Mouse (Mus musculus): ENCODE data around the gene Lin7b. TPM values are rescaled to one million over a fixed set of nuclear protein-coding genes. Genes with fewer than 3 reads are reported as not detected.
A peak's percentile ranks its signal among the peaks of the same experiment; 100 is the strongest.
"Not testable (repeated sequence)": the region's sequence is repeated elsewhere in the genome, so short reads cannot be mapped to it uniquely, and the experiment has no call there.

Gene Lin7b
- polyA plus RNA-seq, 1 experiment from 2014 or later = 3.0 TPM

- Histone ChIP-seq H3K4me1 (replicated peaks; ENCODE audit: control insufficient read depth, insufficient read depth, low read length) (peaks cover 19% of the 10 kb centered on the region), H3K4me2 (ENCODE audit: low read length) (no peak overlapping the region), H3K27ac (ENCODE audit: low read depth) (no peak overlapping the region), H3K9me3 (ENCODE audit: control insufficient read depth, low read length) (no peaks in the 10 kb centered on the region), H3K36me3 (ENCODE audit: control insufficient read depth, insufficient read depth, low read length) (no peaks in the 10 kb centered on the region), H3K27me3 (replicated peaks; ENCODE audit: control insufficient read depth, insufficient read depth, low read length) (peaks cover 62% of the 10 kb centered on the region), H3K4me3 (ENCODE audit: low read depth, low read length) (no peak overlapping the region), H3K9ac (ENCODE audit: low read length) (no peak overlapping the region)
- ATAC-seq (replicated peaks; ENCODE audit: low FRiP score, low TSS enrichment, low read depth) (no peak), DNase-seq (ENCODE audit: low spot score) (no peak)
- WGBS = 71% methylated on average over 2 of the region's 2 CpGs
These were observed 6.4 kb downstream of the Lin7b start for GRCm38 (mm10) chr7:45363983-45364382.

- WGBS = 5% methylated on average over 13 of the region's 13 CpGs
- Histone ChIP-seq H3K27ac (ENCODE audit: low read depth) (no peak overlapping the region), H3K4me2 (ENCODE audit: low read length) (no peak overlapping the region), H3K27me3 (replicated peaks; ENCODE audit: control insufficient read depth, insufficient read depth, low read length) (peaks cover 55% of the 10 kb centered on the region), H3K4me3 (ENCODE audit: low read depth, low read length) (no peak overlapping the region), H3K9me3 (ENCODE audit: control insufficient read depth, low read length) (no peaks in the 10 kb centered on the region), H3K36me3 (ENCODE audit: control insufficient read depth, insufficient read depth, low read length) (no peaks in the 10 kb centered on the region), H3K9ac (ENCODE audit: low read length) (no peak overlapping the region), H3K4me1 (replicated peaks; ENCODE audit: control insufficient read depth, insufficient read depth, low read length) (peaks cover 19% of the 10 kb centered on the region)
- ATAC-seq (replicated peaks; ENCODE audit: low FRiP score, low TSS enrichment, low read depth) = no peak
- peak; percentile 61 for DNase-seq (ENCODE audit: low spot score)
These were observed 7.6 kb downstream of the Lin7b start for GRCm38 (mm10) chr7:45362801-45363200.

GRCm38 (mm10) chr7:45361243-45361804 lies 9.1 kb downstream of the Lin7b start:
- Histone ChIP-seq H3K9me3 (ENCODE audit: control insufficient read depth, low read length) (no peaks in the 10 kb centered on the region), H3K4me1 (replicated peaks; ENCODE audit: control insufficient read depth, insufficient read depth, low read length) (peaks cover 12% of the 10 kb centered on the region), H3K27ac (ENCODE audit: low read depth) (no peak overlapping the region), H3K4me2 (ENCODE audit: low read length) (peak overlapping the region; percentile 85), H3K4me3 (ENCODE audit: low read depth, low read length) (peak overlapping the region; percentile 48), H3K27me3 (replicated peaks; ENCODE audit: control insufficient read depth, insufficient read depth, low read length) (peaks cover 55% of the 10 kb centered on the region), H3K36me3 (ENCODE audit: control insufficient read depth, insufficient read depth, low read length) (no peaks in the 10 kb centered on the region), H3K9ac (ENCODE audit: low read length) (peak overlapping the region; percentile 31; the same call in 1 of the 2 replicates)
- WGBS = under 1% methylated on average over 43 of the region's 43 CpGs
- peak; percentile 82 for ATAC-seq (replicated peaks; ENCODE audit: low FRiP score, low TSS enrichment, low read depth)
- peak; percentile 89 for DNase-seq (ENCODE audit: low spot score)

- DNase-seq (ENCODE audit: low spot score) (no peak), ATAC-seq (replicated peaks; ENCODE audit: low FRiP score, low TSS enrichment, low read depth) (no peak)
- Histone ChIP-seq H3K27me3 (replicated peaks; ENCODE audit: control insufficient read depth, insufficient read depth, low read length) (peaks cover 51% of the 10 kb centered on the region), H3K36me3 (ENCODE audit: control insufficient read depth, insufficient read depth, low read length) (no peaks in the 10 kb centered on the region), H3K4me2 (ENCODE audit: low read length) (peak overlapping the region; percentile 85), H3K4me3 (ENCODE audit: low read depth, low read length) (peak overlapping the region; percentile 48), H3K9ac (ENCODE audit: low read length) (no peak overlapping the region), H3K27ac (ENCODE audit: low read depth) (no peak overlapping the region), H3K9me3 (ENCODE audit: control insufficient read depth, low read length) (no peaks in the 10 kb centered on the region), H3K4me1 (replicated peaks; ENCODE audit: control insufficient read depth, insufficient read depth, low read length) (peaks cover 10% of the 10 kb centered on the region)
- 53% methylated on average over 18 of the region's 18 CpGs for WGBS
These were observed 9.8 kb downstream of the Lin7b start for GRCm38 (mm10) chr7:45360404-45361125.

GRCm38 (mm10) chr7:45359081-45359480 lies 11.3 kb downstream of the Lin7b start:
- WGBS = 59% methylated on average over 10 of the region's 11 CpGs
- not testable (repeated sequence) for H3K9me3 ChIP-seq (ENCODE audit: control insufficient read depth, low read length); H3K27ac ChIP-seq (ENCODE audit: low read depth); H3K4me3 ChIP-seq (ENCODE audit: low read depth, low read length); ATAC-seq (replicated peaks; ENCODE audit: low FRiP score, low TSS enrichment, low read depth); DNase-seq (ENCODE audit: low spot score); H3K9ac ChIP-seq (ENCODE audit: low read length); H3K4me1 ChIP-seq (replicated peaks; ENCODE audit: control insufficient read depth, insufficient read depth, low read length); H3K4me2 ChIP-seq (ENCODE audit: low read length); H3K36me3 ChIP-seq (ENCODE audit: control insufficient read depth, insufficient read depth, low read length)
- H3K27me3 ChIP-seq (replicated peaks; ENCODE audit: control insufficient read depth, insufficient read depth, low read length) = peaks cover 39% of the 10 kb centered on the region

- no peak overlapping the region for H3K4me2 ChIP-seq (ENCODE audit: low read length)
These were observed 14.3 kb downstream of the Lin7b start for GRCm38 (mm10) chr7:45356087-45356486.

GRCm38 (mm10) chr7:45355318-45356020 lies 14.9 kb downstream of the Lin7b start:
- DNase-seq (ENCODE audit: low spot score) (no peak), ATAC-seq (replicated peaks; ENCODE audit: low FRiP score, low TSS enrichment, low read depth) (0 out of 2 replicates have a peak, but pooled peaks have one; percentile 18)
- WGBS = 65% methylated on average over 15 of the region's 15 CpGs
- no peak overlapping the region for H3K4me3 ChIP-seq (ENCODE audit: low read depth, low read length)
- no peaks in the 10 kb centered on the region for H3K4me1 ChIP-seq (replicated peaks; ENCODE audit: control insufficient read depth, insufficient read depth, low read length)
- no peak overlapping the region for H3K27ac ChIP-seq (ENCODE audit: low read depth)
- H3K9ac ChIP-seq (ENCODE audit: low read length) = no peak overlapping the region
- H3K27me3 ChIP-seq (replicated peaks; ENCODE audit: control insufficient read depth, insufficient read depth, low read length) = peaks cover 8% of the 10 kb centered on the region; the same call in 1 of the 2 replicates
- no peaks in the 10 kb centered on the region for H3K9me3 ChIP-seq (ENCODE audit: control insufficient read depth, low read length)
- no peak overlapping the region for H3K4me2 ChIP-seq (ENCODE audit: low read length)
- no peaks in the 10 kb centered on the region for H3K36me3 ChIP-seq (ENCODE audit: control insufficient read depth, insufficient read depth, low read length)

More at GRCm38 (mm10) chr7:45356087-45356486, 14.3 kb downstream of the Lin7b start:
- Histone ChIP-seq H3K4me1 (replicated peaks; ENCODE audit: control insufficient read depth, insufficient read depth, low read length) (no peaks in the 10 kb centered on the region), H3K9ac (ENCODE audit: low read length) (no peak overlapping the region), H3K4me3 (ENCODE audit: low read depth, low read length) (no peak overlapping the region), H3K9me3 (ENCODE audit: control insufficient read depth, low read length) (no peaks in the 10 kb centered on the region), H3K36me3 (ENCODE audit: control insufficient read depth, insufficient read depth, low read length) (no peaks in the 10 kb centered on the region), H3K27ac (ENCODE audit: low read depth) (no peak overlapping the region), H3K27me3 (replicated peaks; ENCODE audit: control insufficient read depth, insufficient read depth, low read length) (peaks cover 12% of the 10 kb centered on the region)
- no peak for DNase-seq (ENCODE audit: low spot score)
- ATAC-seq (replicated peaks; ENCODE audit: low FRiP score, low TSS enrichment, low read depth) = no peak
- WGBS = 44% methylated on average over 13 of the region's 13 CpGs

- no peak for ATAC-seq (replicated peaks; ENCODE audit: low FRiP score, low TSS enrichment, low read depth)
- DNase-seq (ENCODE audit: low spot score) = no peak
- H3K9ac ChIP-seq (ENCODE audit: low read length) = no peak overlapping the region
- WGBS = 13% methylated on average over 5 of the region's 5 CpGs
- H3K36me3 ChIP-seq (ENCODE audit: control insufficient read depth, insufficient read depth, low read length) = no peaks in the 10 kb centered on the region
- H3K9me3 ChIP-seq (ENCODE audit: control insufficient read depth, low read length) = no peaks in the 10 kb centered on the region
- no peaks in the 10 kb centered on the region for H3K4me1 ChIP-seq (replicated peaks; ENCODE audit: control insufficient read depth, insufficient read depth, low read length)
- H3K4me2 ChIP-seq (ENCODE audit: low read length) = no peak overlapping the region
- no peak overlapping the region for H3K4me3 ChIP-seq (ENCODE audit: low read depth, low read length)
- no peak overlapping the region for H3K27ac ChIP-seq (ENCODE audit: low read depth)
- no peaks in the 10 kb centered on the region for H3K27me3 ChIP-seq (replicated peaks; ENCODE audit: control insufficient read depth, insufficient read depth, low read length)
These were observed 17.3 kb downstream of the Lin7b start for GRCm38 (mm10) chr7:45353041-45353440.

Measured in intestine, embryonic 14.5 days (tissue).